Mouse (Mus musculus): ENCODE measurements around the gene Tmem91. TPM values are rescaled to one million over a fixed set of nuclear protein-coding genes. Genes with fewer than 3 reads are reported as not detected.
"Not testable (repeated sequence)": the region's sequence is repeated elsewhere in the genome, so short reads cannot be mapped to it uniquely, and the experiment has no call there.

The Tmem91 gene
- polyA plus RNA-seq (2015; fragmentation: Nextera tagmentation; extraction: Ambion mirVana), result 3.6 and 3.9 TPM in 2 replicates

DNA sequence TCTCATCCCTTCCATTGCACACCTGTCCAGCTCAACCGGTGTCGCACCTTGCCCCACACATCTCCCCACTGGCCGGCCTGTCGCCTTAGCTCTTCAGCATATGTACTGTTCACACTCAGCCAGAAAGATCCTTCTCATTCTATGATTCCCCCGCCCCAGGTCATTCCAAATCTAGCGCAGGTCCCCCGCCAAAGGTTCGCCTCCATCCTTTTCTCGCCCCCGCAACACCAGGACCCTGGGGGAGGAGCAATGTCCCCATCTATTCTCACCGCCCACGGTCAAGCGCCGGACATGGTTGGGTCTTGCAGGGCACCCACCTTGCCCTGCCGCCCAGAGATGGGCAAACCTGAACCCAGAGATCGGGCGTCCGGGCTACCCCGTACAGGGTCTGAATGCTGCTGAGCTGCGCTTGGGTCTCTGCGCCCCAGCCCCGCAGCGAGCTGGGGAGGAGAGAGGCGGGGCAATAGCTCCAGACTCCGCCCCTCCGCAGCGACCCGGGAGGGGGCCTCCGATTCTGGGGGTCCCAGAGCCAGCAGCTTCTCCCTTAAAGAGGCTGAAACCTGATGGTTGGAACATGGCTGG lies at the start of gene Tmem91:
TSS of gene Tmem91 (minus strand) at position 448 of the 582 bp plus-strand sequence.
- H3K4me3 ChIP-seq (ENCODE audit: low read length), result peak within 1 kb of the TSS; percentile 39
- H3K36me3 ChIP-seq (ENCODE audit: control insufficient read depth, insufficient read depth, low read length), result no peaks in the 10 kb centered on the region
- H3K4me1 ChIP-seq (replicated peaks; ENCODE audit: control insufficient read depth, insufficient read depth, low read length), result peaks cover 20% of the 10 kb centered on the region
- H3K27ac ChIP-seq (ENCODE audit: low read length), result no peak within 1 kb of the TSS
- WGBS, result 2% methylated on average over 29 of the region's 29 CpGs
- H3K9me3 ChIP-seq (ENCODE audit: control insufficient read depth, low read length), result no peaks in the 10 kb centered on the region
- peak within 1 kb of the TSS; percentile 60 for H3K4me2 ChIP-seq (ENCODE audit: low read depth, low read length)
- no peak; the same call in 1 of the 2 replicates for ATAC-seq (ENCODE audit: low read depth)
- H3K27me3 ChIP-seq (ENCODE audit: control insufficient read depth, insufficient read depth, low read depth, low read length), result peaks cover 21% of the 10 kb centered on the region
- H3K9ac ChIP-seq (ENCODE audit: low read length), result peak within 1 kb of the TSS; percentile 48

DNA sequence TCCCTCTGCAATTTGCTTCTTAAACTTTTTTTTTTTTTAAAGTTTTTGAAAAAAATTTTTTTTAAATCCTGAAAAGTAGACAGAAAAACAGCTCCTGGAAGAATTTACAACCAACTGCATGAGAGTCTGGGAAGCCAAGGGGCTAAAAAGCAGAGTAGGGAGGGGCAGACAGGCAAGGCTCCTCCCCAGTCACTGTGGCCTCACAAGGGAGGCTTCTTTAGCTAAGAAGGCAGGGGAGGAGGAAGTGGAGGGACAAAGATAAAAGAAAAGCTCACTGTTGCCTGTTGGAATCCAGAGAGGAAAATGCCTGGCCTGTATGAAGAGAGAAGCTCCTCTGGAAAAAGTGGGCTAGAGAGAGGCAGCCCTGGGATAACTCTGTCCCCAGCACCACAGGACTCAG lies 46.8 kb upstream of the Tmem91 start:
- not testable (repeated sequence) for H3K27me3 ChIP-seq (ENCODE audit: control insufficient read depth, insufficient read depth, low read depth, low read length); H3K4me3 ChIP-seq (ENCODE audit: low read length); H3K9ac ChIP-seq (ENCODE audit: low read length); H3K4me2 ChIP-seq (ENCODE audit: low read depth, low read length); ATAC-seq (ENCODE audit: low read depth); H3K27ac ChIP-seq (ENCODE audit: low read length); H3K9me3 ChIP-seq (ENCODE audit: control insufficient read depth, low read length)
- peaks cover 17% of the 10 kb centered on the region for H3K4me1 ChIP-seq (replicated peaks; ENCODE audit: control insufficient read depth, insufficient read depth, low read length)
- H3K36me3 ChIP-seq (ENCODE audit: control insufficient read depth, insufficient read depth, low read length), result peaks cover 54% of the 10 kb centered on the region

DNA sequence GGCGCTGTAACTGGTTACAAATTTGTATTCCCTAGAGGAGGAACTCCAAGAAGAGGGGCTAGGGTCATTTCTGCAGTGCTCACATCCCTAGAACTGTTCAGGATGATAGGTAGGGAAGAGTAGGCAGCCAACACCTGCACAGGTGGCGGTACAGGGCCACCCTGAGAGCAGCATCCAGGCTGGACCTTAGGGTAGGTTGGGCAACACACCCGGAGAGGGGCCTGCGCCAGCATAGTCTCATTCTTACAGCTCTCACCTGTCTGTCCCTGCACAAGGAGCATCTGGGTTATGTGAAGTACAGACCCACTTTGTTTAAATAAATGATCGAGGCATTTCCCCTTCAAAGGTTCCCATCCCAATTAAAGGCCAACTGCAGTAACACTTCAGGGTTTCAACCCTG lies 45.8 kb upstream of the Tmem91 start:
- Histone ChIP-seq H3K27me3 (ENCODE audit: control insufficient read depth, insufficient read depth, low read depth, low read length) (no peaks in the 10 kb centered on the region), H3K36me3 (ENCODE audit: control insufficient read depth, insufficient read depth, low read length) (peaks cover 47% of the 10 kb centered on the region), H3K27ac (ENCODE audit: low read length) (no peak overlapping the region), H3K4me1 (replicated peaks; ENCODE audit: control insufficient read depth, insufficient read depth, low read length) (peaks cover 17% of the 10 kb centered on the region), H3K4me2 (ENCODE audit: low read depth, low read length) (no peak overlapping the region), H3K4me3 (ENCODE audit: low read length) (no peak overlapping the region), H3K9ac (ENCODE audit: low read length) (no peak overlapping the region), H3K9me3 (ENCODE audit: control insufficient read depth, low read length) (no peaks in the 10 kb centered on the region)
- ATAC-seq (ENCODE audit: low read depth), result no peak
- WGBS, result 77% methylated on average over 5 of the region's 5 CpGs

DNA sequence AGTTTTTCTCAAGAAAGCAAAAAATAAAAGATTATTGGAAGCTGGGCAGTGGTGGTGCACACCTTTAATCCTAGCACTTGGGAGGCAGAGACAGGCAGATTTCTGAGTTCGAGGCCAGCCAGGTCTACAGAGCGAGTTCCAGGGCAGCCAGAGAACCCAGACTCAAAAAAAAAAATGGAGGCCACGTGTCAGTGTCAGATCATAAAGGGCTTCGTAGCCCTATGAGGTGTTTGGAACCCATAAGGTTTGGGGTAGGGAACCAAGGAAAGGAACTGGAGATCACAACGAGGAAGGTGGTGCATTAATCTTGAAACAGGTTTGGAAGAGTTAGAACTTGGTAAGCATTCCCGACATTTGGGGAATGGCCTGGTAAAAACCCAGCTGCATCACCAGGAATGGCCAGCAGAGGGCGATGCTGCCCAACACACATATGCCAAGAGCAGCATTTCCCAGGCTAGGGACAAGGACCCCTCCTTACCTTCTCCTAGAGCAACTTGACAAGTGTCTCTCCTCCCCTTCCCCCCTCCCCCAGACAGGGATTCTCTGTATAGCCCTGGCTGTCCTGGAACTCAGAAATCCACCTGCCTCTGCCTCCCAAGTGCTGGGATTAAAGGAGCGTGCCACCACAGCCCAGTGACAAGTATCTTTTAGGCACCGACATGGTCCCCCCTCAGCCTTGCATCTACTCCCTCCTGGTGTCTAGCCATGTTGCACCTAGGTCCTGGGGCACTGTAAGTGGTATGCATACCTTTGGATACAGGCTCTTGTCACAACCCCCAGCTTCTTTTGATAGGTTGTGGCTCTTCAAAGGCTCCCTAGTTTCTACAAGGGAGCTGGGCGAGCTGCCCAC lies 45.0 kb upstream of the Tmem91 start:
- Histone ChIP-seq H3K9ac (ENCODE audit: low read length) (no peak overlapping the region), H3K27me3 (ENCODE audit: control insufficient read depth, insufficient read depth, low read depth, low read length) (no peaks in the 10 kb centered on the region)
- 57% methylated on average over 10 of the region's 10 CpGs for WGBS

DNA sequence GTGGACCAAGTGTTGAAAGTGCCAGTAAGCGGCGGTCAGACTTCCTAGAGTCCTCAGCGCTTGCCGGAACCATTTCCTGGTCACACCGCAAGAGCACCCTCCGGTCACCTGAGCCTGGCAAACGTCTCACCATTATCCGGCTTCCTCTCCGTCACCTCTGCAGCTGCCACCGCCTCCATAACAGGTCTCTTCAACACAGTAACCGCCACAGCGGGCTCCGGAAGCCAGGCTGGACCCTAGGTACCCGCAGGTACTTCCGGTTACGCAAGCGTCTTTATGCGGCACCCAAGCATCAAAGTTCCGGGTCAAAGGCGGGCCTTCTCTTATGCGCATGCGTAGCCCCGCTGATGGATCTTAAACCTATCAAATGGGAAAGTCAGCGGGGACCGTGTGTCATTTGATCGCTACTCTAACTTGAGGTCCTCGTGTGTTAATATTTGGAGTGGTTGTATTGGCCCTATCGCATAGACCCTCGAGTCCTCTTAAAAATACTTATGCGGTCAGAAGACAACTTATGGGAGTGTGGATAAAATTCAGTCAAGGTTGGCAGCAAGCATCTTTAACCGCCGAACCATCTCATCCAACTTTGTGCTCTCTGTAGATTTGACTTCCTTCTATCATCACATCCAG lies 43.9 kb upstream of the Tmem91 start, which contains the start of gene Ccdc97:
TSS of gene Ccdc97 (minus strand) at position 301 of the 630 bp plus-strand sequence.
- peak within 1 kb of the TSS; percentile 89 for H3K4me2 ChIP-seq (ENCODE audit: low read depth, low read length)
- peak; percentile 90 for ATAC-seq (ENCODE audit: low read depth)
- 2% methylated on average over 32 of the region's 32 CpGs for WGBS
- H3K27me3 ChIP-seq (ENCODE audit: control insufficient read depth, insufficient read depth, low read depth, low read length), result no peaks in the 10 kb centered on the region
- H3K9me3 ChIP-seq (ENCODE audit: control insufficient read depth, low read length), result no peaks in the 10 kb centered on the region
- H3K36me3 ChIP-seq (ENCODE audit: control insufficient read depth, insufficient read depth, low read length), result peaks cover 46% of the 10 kb centered on the region
- peaks cover 17% of the 10 kb centered on the region for H3K4me1 ChIP-seq (replicated peaks; ENCODE audit: control insufficient read depth, insufficient read depth, low read length)
- H3K4me3 ChIP-seq (ENCODE audit: low read length), result peak within 1 kb of the TSS; percentile 63
- H3K9ac ChIP-seq (ENCODE audit: low read length), result peak within 1 kb of the TSS; percentile 70
- peak within 1 kb of the TSS; percentile 87 for H3K27ac ChIP-seq (ENCODE audit: low read length)

More for the DNA sequence above, 45.0 kb upstream of the Tmem91 start:
- Histone ChIP-seq H3K4me1 (replicated peaks; ENCODE audit: control insufficient read depth, insufficient read depth, low read length) (peaks cover 17% of the 10 kb centered on the region), H3K4me3 (ENCODE audit: low read length) (no peak overlapping the region), H3K9me3 (ENCODE audit: control insufficient read depth, low read length) (no peaks in the 10 kb centered on the region), H3K4me2 (ENCODE audit: low read depth, low read length) (peak overlapping the region; percentile 89; the same call in 1 of the 2 replicates), H3K27ac (ENCODE audit: low read length) (no peak overlapping the region), H3K36me3 (ENCODE audit: control insufficient read depth, insufficient read depth, low read length) (peaks cover 46% of the 10 kb centered on the region)
- peak; percentile 43 for ATAC-seq (ENCODE audit: low read depth)

DNA sequence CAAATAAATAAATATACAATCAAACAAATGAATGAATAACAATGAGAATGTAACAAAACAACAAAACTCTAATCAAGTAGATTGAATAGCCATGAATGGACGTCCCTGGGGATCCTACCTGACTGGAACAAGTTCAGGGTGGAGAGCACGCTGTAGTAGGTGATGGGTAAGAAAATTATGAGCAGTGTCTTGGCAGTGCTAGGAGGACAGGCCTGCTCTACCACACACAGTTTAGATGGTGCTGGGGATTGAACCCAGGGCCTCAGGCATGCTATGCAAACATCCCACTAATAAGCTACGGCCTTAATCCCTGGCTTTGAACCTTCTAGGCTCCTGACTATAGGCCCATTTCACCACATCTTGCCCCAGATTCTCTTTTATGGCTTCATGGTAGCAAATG lies 42.5 kb upstream of the Tmem91 start:
- no peak for ATAC-seq (ENCODE audit: low read depth)
- Histone ChIP-seq H3K9ac (ENCODE audit: low read length) (no peak overlapping the region), H3K4me3 (ENCODE audit: low read length) (peak overlapping the region; percentile 63), H3K36me3 (ENCODE audit: control insufficient read depth, insufficient read depth, low read length) (peaks cover 46% of the 10 kb centered on the region), H3K4me1 (replicated peaks; ENCODE audit: control insufficient read depth, insufficient read depth, low read length) (peaks cover 17% of the 10 kb centered on the region), H3K27ac (ENCODE audit: low read length) (no peak overlapping the region), H3K27me3 (ENCODE audit: control insufficient read depth, insufficient read depth, low read depth, low read length) (no peaks in the 10 kb centered on the region), H3K9me3 (ENCODE audit: control insufficient read depth, low read length) (no peaks in the 10 kb centered on the region), H3K4me2 (ENCODE audit: low read depth, low read length) (no peak overlapping the region)
- 84% methylated on average over 3 of the region's 3 CpGs for WGBS

DNA sequence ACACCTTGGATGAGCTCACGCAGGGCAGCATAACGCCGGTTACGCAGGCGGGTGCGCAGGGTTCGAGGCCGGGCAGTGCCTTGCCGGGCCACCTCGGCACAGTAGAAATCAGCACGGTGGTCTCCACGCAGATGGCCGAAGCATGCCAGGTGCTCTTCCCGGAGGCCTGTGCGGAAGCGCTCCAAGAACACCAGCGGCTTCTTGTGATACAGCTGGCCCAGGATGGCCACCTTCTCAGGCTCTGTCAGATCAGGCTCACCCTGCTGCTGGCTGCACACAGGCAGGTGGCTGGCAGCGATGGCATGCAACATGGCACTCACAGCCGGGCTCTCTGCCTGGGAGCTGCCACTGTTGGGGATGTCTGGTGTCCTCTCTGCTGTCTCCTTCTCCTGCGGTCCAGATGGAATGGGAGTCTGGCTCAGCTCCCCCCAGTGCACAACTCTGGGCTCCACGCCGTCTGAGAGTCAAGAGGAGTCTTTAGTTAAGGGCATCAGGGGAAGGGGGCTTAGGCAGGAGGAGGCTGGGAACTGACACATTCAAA lies 40.8 kb upstream of the Tmem91 start:
- Histone ChIP-seq H3K27me3 (ENCODE audit: control insufficient read depth, insufficient read depth, low read depth, low read length) (no peaks in the 10 kb centered on the region), H3K36me3 (ENCODE audit: control insufficient read depth, insufficient read depth, low read length) (peaks cover 35% of the 10 kb centered on the region), H3K27ac (ENCODE audit: low read length) (no peak overlapping the region), H3K4me2 (ENCODE audit: low read depth, low read length) (no peak overlapping the region), H3K9me3 (ENCODE audit: control insufficient read depth, low read length) (no peaks in the 10 kb centered on the region), H3K4me1 (replicated peaks; ENCODE audit: control insufficient read depth, insufficient read depth, low read length) (peaks cover 17% of the 10 kb centered on the region), H3K9ac (ENCODE audit: low read length) (no peak overlapping the region), H3K4me3 (ENCODE audit: low read length) (no peak overlapping the region)
- WGBS, result 93% methylated on average over 22 of the region's 22 CpGs
- no peak for ATAC-seq (ENCODE audit: low read depth)

DNA sequence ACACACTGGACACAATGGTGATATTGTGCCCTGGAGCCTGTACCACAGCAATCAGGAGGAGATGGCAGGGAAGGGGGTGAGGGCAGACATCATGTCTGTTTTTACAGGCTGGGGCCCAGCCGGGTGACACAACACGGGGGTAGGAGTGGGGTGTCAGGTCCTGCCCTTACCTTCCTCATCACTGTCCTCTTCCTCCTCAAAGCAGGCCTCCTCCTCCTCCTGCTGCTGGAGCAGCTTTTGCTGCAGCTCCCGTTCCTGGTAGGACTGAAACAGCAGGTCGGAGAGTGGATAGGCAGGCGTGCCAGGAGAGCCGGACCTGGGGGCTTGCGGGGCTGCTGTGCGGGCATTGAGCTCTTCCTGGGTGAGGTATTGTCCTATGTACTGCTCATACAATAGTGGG lies 39.6 kb upstream of the Tmem91 start:
- 93% methylated on average over 8 of the region's 8 CpGs for WGBS
- Histone ChIP-seq H3K4me3 (ENCODE audit: low read length) (no peak overlapping the region), H3K4me2 (ENCODE audit: low read depth, low read length) (no peak overlapping the region), H3K9me3 (ENCODE audit: control insufficient read depth, low read length) (no peaks in the 10 kb centered on the region), H3K4me1 (replicated peaks; ENCODE audit: control insufficient read depth, insufficient read depth, low read length) (peaks cover 20% of the 10 kb centered on the region), H3K27ac (ENCODE audit: low read length) (no peak overlapping the region), H3K36me3 (ENCODE audit: control insufficient read depth, insufficient read depth, low read length) (peaks cover 33% of the 10 kb centered on the region), H3K9ac (ENCODE audit: low read length) (no peak overlapping the region), H3K27me3 (ENCODE audit: control insufficient read depth, insufficient read depth, low read depth, low read length) (no peaks in the 10 kb centered on the region)
- no peak for ATAC-seq (ENCODE audit: low read depth)

DNA sequence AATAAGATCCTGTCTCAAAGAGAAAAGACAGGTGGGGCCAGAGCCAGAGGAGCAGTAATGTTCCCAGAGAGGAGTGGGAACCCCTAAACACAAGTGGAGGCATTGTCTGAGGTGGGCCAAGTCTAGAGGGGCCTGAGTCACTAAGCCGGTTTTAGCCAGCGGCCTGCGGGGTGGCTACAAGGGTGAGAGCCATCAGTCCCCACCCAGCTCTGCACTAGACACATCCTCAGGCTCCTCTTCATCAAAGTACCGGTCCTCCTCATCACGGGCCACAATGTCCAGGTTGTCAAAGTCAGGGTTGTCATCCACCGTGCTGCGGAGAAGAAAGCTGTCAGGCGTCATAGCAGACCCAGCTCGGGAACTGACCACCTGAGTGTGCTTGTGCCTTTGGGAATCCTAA lies 37.8 kb upstream of the Tmem91 start:
- Histone ChIP-seq H3K4me2 (ENCODE audit: low read depth, low read length) (no peak overlapping the region), H3K27ac (ENCODE audit: low read length) (no peak overlapping the region), H3K27me3 (ENCODE audit: control insufficient read depth, insufficient read depth, low read depth, low read length) (no peaks in the 10 kb centered on the region), H3K4me3 (ENCODE audit: low read length) (no peak overlapping the region), H3K36me3 (ENCODE audit: control insufficient read depth, insufficient read depth, low read length) (peaks cover 33% of the 10 kb centered on the region), H3K9me3 (ENCODE audit: control insufficient read depth, low read length) (no peaks in the 10 kb centered on the region), H3K9ac (ENCODE audit: low read length) (no peak overlapping the region), H3K4me1 (replicated peaks; ENCODE audit: control insufficient read depth, insufficient read depth, low read length) (peaks cover 14% of the 10 kb centered on the region)
- WGBS, result 82% methylated on average over 9 of the region's 9 CpGs
- ATAC-seq (ENCODE audit: low read depth), result no peak

Measured in lung, embryonic 16.5 days (tissue).